Mouse (Mus musculus): ENCODE data around the gene Gm9837. TPM values are rescaled to one million over a fixed set of nuclear protein-coding genes. Genes with fewer than 3 reads are reported as not detected.

Gene Gm9837
- total RNA-seq, 4 experiments from 2014 or later = 0.69 TPM; not detected in 3

DNA sequence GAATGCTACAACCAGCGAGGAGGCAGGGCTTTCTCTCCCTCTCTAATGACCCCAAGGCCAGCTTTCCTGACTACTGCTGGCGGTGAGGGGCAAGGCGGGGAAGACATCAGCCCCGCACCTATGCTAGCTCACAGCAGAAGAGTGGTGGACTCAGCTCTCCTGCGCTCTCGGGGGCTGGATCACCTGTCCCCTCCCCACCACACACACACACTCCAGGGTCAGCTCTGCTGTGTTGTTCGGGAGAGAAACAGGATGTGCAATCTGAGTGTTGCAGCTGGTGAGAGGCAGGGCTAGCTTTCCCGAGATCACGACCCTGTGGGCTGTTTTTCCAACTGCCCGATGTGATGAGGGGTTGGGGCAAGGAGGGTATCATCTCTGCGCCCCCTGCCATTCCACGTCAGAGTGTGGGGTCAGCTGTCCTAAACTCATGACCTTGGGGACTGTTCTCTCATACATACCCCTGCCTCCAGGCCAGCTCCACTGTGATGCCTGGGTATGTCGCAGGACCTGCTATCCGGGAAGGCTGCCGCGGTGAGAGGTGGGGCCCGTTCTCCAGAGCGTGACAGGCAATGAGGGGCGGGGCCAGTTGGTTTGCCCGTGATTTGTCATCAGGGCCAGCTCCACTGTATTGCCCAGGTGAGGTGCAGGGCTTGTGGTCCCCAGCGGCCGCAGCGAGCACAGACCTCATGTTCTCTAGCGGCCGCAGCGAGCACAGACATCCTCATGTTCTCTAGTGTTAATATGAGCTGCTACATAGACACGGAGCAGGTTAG is 16.7 kb upstream of the Gm9837 start:
- no peak for DNase-seq (ENCODE audit: low spot score in 2 of 2)

DNA sequence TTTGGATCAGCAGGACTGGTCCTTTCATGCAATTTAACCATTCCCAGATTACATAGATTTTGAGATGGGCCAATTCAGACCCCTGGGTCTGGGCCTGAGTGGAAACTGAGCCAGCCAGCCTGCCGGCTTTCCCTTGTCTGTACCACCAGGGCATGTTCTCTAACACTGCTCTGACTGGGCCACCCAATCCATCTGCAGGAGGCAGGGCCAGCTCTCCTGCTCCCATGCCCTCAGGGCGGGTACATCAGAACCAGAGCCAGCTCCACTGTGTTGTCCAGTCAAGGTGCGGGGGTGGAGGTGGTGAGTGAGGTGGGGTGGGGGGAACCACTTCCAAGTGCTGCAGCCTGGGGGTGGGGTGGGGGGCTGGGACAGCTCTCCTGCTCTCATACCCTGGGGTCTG is 16.1 kb upstream of the Gm9837 start:
- no peak for DNase-seq (ENCODE audit: low spot score in 2 of 2)

DNA sequence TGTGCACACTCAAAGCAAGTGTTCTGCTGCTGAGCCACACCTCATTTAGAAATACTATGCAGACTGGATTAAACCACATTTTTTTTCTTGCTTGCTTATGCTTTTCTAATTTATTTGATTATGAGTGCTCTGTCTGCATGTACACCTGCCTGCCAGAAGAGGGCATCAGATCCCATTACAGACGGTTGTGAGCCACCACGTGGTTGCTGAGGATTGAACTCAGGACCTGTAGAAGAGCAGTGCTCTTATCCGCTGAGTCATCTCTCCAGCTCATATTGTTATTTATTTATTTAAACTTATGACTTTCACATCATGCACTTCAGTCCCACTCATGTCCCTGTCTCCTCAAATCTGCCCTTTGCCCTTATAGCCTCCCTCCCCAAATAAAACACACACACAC is 15.4 kb upstream of the Gm9837 start:
- DNase-seq (ENCODE audit: low spot score in 2 of 2) = no peak

DNA sequence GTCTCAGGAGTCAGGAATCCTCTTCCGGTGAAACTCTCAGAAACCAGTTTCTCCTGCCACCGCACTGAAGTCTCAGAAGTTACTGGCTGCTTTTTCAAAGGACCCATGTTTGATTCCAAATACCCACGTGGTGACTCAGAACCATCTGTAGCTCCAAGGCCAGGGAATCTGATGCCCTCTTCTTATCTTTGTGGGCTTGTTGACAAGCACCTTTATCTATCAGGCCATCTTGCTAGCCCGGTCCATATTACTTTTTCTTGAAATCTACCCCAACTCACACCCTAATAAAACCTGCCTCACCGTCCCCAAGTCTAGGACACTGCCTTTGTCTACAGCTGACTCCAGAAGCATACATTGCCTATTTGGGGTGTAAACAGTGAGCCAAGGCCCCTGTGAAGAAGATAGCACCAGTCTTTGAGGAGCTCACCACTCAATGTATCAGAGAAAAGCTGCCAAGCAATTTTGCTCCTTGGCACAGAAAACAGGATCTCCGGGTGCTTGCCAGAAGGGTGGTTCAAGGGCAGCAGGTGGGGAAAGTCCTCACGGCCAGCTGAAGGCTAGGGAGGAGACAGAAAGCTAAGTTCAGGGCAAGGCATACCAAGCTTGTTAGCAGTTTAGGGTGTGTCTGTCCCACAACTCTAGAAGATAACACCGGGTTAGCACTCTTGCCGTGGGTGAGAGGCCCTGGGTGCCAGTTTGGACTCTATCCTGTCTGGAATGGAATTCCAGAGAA is 13.0 kb upstream of the Gm9837 start:
- DNase-seq (ENCODE audit: low spot score in 2 of 2) = no peak

DNA sequence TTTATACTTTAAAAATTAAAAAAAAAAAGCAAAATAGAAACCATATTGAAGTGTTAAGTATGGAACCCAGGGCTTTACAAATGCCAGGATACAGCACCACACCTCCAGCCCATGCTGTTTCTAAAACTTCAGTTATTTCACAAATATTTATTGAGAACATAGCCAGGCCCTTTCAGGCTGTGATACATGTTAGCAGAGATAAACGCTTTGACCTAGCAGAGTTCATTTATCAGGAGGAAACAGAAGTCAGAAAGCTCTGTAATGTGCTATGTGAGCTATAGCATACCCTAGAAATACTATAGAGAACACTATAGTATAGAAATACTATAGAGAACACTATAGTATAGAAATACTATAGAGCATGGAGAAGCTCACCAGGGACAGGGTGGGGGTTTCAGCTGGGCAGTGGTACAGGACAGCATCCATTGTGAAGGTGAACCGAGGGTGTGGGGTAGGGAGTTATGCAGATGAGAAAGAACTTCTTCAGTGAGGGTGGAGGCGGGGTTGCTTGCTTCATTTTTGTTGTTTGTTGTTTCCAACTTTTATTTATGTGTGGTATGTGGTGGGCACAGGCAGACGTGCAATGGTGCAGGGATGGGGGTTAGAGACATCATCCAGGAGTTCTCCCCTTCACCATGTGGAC is 10.9 kb upstream of the Gm9837 start:
- DNase-seq (ENCODE audit: low spot score in 2 of 2) = no peak

DNA sequence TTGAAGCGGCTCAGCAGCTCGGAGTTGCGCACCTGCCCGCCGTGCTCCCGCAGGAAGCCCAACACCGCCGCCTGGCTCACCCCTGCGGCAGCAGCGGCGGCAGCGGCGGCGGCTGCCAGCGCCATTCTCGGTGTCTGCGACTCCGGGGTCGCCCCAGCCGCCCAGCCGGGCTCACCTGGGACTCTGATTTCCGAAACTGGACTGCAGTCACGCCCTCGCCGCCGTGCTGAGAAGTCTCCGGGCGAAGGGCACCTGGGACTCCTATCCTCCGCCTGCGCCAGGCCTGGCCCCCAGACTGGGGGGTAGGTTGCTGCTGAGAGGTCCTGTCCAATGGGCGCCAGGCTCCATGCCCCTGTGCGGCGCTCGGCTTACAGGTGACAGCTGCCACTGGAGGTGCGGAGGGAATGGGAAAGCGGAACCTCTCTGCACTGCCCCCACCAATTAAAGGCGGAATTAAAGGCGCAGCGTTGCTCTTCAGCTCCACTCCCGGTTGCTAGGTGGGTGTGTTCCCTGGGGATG is 9.6 kb upstream of the Gm9837 start, which contains the start of the genes Gm9945 and Sowaha:
Gene Gm9945, plus strand, starts transcription at position 384 of the 519 bp plus-strand sequence.
Gene Sowaha, minus strand, starts transcription at position 492 of the 519 bp plus-strand sequence.
- DNase-seq (ENCODE audit: low spot score in 2 of 2) = peak; percentile 69 to 73

DNA sequence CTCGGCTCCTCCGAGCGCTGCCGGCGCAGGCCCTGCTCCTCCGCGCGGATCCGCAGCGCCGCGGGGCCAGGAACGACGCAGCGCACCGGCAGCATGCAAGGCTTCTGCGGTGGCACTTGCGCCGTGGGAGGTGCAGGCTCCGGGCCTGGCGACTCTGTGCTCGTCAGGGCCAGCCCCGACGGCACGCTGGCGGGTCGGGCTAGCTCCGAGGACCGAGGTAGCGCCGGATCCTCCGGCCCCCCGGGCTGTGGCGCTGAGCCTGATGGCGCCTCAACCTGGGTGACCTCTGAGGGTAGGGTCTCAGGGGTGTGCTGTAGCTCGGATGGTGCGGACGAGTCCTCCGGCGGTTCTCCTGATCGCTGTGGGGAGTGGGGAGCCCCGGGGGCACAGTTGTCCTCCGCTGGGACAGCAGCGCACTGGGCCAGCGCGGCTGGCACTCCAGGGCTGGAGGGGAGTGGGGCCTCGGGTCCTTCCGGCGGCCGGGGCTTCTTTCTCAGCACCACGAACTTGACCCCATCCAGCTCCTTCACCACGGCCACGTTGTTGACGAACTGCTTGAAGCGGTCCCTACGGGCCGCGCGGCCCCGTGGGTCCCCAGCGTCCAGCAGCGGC is 9.0 kb upstream of the Gm9837 start:
- no peak for DNase-seq (ENCODE audit: low spot score in 2 of 2)

DNA sequence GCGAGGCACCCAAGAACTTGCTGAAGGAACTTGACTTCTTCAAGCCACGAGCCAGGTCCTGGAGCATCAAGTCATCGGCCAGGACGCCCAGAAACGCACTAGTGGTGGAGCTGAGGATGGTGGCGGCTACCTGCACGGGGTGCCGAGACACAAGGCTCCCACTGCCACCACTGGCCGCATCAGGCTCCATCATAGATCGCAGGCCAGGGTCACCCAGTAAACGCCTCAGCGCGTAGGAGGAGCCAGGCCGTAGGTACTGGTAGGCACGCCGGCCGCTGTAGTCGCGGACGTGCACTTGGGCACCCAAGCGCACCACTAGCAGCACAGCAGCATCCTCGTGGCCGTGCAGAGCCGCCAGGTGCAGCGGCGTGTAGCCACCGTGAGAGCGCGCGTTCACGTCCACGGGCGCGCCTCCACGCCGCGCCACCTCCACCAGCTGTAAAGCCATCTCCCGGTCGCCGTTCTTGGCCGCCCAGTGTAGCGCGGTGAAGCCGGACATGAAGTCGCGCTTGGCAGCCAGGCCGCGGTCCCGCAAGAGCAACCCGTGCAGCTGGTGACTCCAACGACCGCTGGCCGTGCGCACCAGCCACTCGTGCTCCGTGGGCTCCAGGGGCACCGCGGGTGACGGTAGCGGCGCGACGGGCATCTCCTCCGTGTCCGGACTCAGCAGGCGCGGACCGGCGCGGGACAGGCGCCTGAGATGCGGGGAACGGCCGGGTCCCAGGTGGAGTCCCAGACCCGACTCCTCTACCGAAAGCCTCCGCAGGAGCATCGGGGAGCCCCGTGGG is 8.3 kb upstream of the Gm9837 start:
- DNase-seq (ENCODE audit: low spot score in 2 of 2) = no peak

DNA sequence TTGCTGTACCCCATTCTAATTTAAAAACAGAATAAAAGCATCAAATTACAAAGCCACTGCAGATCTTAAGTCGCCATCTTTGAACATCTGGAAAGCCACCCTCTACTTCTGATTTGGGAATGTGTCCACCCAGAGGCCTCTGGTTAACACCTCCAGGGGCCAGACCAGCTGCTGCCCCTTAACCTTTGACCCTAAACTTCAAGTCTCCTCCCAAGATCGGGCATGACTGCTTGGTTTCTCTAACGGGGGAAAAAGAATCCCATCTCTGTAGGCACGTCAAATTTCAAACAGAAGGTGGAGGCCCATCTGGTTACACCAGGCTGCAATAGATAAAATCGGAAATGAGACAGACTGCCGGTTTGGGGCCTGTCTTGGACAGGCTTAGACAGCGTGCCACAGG is 7.6 kb upstream of the Gm9837 start:
- no peak for DNase-seq (ENCODE audit: low spot score in 2 of 2)

DNA sequence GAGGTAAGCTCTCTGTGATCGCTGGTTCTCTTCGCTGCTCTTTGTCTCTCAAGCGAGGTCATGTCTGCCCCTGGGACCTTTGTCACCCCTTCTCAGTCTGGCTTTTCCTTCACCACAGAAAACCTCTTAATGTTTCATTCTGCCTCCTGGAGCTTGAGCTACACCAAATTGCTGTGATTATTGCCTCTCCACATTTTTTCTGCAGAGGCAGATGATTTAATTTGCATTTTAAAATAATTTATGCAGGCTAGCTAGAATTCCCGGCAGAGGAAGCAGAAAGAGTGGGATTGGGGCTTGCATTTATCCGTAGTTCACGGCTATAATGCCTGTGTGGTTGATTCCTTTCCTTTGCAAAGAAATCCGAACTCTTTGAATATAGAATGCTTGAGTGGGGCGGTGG is 5.3 kb upstream of the Gm9837 start:
- no peak for DNase-seq (ENCODE audit: low spot score in 2 of 2)

DNA sequence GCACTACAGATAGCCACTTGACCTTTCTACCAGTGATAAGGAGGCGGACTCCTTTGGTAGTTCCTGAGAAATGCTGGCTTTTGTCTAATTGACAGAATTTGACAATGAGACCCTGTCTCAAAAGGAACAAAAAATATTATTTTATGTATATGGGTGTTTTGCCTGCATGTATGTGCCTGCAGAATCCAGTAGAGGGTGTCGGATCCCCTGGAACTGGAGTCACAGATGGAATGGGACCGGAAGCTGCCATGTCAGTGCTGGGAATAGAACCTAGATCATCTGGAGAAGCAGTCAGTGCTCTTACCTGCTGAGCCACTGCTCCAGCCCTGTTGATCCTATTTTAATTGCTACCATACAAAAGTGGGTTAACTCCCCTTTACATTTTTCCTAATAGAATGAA is 2.4 kb upstream of the Gm9837 start:
- no peak for DNase-seq (ENCODE audit: low spot score in 2 of 2)

DNA sequence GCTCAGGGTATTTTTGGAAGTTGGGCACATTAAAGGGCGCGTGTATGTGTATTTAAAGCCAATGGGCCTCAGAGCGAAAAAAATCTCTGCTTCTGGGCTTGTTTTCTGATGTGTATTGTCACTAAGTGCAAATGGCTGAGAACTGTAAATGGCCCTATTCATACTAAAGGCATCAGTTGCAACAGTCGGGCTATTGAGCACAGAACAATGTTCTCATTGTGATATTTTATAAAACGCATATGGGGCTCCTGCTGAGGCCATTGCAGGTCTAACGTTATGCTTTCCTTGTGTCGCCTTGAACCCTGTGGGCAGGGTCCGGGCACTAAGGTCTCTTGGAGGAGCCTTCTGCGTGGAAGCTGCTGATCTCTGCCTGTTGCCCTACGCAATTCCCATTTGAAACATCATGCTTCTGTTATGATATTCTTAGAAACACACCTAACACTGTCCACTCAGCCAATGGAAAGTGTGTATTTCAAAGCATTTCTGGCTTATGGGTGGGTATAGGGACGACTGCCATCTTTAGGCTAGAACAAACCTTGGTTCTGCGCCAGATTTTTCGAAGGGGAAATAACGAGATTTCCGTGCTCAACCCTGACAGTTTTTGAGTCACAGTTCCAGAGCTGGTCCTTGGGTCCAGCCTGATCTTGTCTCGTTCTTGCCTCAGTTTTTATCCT is 848 bp downstream of the Gm9837 start:
- DNase-seq (ENCODE audit: low spot score in 2 of 2) = no peak

DNA sequence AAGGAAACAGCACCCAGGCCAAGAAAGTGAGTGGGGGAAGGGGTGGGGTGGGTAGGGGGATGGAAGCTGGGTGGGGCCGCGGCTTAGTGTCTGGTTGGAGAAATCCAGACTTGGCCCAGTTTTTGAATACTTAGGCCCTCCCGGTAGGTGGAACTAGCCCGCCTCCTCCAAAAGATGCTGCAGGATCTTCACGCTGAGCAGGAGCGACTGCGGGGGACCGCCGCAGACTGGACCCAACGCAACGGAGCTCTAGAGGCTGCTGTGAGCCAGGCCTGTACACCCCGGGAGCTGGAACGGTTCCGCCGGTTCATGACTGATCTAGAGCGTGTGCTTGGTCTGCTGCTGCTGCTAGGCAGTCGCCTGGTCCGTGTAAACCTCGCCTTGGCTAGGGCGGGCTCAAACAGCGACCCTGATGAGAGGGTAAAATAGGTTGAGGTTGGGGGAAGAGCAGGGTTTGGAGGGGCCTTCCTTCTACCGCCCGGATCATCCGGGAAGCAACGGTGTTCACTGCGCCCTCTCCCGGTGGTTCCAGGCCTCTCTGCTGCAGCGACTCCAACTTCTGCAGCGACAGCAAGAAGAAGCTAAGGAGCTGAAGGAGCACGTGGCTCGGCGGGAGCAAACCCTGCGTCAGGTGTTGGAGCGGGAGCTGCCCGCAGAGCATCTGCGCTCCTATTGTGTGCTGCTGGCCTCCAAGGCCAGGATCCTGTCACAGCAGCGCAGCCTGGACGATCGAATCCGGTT is 3.9 kb downstream of the Gm9837 start:
- DNase-seq (ENCODE audit: low spot score in 2 of 2) = peak; percentile 77 to 82

DNA sequence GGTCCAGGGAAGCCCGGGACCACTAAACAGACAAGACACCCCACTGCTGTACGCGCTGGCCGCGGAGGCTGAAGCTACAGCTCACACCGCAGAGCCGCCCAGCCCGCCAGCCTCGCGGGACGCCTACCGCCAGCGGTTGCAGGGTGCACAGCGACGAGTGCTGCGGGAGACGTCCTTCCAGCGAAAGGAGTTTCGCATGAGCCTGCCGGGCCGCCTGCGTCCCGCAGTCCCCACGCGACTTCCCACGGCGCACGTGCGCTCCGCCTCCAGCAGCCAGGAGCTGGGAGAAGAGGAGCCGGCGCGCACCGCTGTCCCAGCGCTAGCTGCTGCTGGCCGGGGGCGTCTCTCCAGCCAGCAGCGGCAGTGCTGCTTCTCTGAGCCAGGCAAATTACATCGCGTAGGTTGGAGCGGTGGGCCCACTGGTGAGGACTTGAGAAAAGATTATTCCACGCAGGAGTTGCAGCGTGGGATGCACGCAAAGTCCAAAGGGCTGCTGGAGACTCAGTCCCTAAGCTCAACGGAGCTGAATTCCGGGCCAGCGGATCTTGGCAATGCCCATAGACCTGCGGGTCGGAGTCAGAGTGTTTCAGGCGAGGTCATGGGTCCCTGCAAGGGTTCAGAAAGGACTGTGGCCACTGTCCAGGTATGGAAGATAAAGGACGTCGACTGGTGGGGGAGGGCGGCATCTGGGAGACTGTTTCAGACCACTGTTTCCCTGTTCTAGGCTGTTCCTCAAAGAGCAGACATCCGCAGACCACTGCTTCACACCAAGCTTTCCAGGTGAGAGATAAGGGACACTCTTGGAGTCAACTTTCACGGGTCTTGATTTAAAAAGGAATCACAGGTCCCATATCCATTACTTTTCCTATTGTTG is 6.5 kb downstream of the Gm9837 start:
- no peak for DNase-seq (ENCODE audit: low spot score in 2 of 2)

DNA sequence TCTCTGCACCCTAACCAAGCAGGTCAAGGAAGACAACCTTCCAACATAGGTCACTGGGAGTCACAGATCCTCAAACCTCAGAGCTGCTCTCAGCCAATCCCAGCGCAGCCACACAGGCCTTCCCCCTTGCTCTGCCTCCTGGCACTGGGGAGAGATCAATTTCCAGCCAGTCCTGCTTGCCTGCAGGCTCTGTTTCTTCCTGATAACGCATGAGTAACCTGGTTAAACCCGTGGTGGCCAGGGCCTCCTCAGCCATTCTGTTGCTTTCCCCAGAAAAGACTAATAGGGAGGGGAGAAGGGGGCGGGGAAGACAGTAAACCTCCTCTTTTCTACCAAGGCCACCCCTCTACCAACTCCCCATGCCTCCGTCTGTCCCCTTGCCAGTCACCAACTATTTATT is 8.6 kb downstream of the Gm9837 start:
- no peak for DNase-seq (ENCODE audit: low spot score in 2 of 2)

DNA sequence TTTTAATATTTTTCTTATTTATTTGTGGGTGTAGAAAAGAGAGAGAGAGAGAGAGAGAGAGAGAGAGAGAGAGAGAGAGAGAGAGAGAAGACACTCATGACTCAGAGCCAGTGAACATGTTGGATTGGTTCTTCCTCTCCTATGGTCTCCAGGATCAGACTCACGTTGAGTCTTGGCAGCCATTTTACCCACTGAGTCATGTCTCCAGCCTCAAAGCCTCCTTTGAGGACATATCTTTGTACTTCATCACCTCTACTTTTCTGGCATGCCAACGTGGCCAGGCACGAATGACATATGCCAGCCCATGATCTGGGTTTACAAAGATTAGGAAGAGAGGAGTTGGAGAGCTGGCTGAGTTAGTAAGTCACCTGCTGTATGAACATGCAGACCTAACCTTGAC is 10.1 kb downstream of the Gm9837 start:
- no peak for DNase-seq (ENCODE audit: low spot score in 2 of 2)

DNA sequence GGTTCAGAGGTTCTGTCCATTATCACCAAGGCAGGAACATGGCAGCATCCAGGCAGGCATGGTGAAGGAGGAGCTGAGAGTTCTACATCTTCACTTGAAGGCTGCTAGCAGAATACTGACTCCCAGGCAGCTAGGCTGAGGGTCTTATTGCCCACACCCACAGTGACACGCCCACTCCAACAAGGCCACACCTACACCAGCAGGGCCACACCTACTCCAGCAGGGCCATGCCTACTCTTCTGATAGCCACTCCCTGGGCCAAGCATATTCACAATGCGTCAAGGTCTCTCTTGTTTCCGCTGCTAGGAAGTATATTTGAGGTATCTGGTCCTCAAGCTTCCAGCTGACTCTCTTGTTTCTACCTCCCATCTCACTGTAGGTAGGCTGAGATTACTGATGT is 11.3 kb downstream of the Gm9837 start:
- no peak for DNase-seq (ENCODE audit: low spot score in 2 of 2)

DNA sequence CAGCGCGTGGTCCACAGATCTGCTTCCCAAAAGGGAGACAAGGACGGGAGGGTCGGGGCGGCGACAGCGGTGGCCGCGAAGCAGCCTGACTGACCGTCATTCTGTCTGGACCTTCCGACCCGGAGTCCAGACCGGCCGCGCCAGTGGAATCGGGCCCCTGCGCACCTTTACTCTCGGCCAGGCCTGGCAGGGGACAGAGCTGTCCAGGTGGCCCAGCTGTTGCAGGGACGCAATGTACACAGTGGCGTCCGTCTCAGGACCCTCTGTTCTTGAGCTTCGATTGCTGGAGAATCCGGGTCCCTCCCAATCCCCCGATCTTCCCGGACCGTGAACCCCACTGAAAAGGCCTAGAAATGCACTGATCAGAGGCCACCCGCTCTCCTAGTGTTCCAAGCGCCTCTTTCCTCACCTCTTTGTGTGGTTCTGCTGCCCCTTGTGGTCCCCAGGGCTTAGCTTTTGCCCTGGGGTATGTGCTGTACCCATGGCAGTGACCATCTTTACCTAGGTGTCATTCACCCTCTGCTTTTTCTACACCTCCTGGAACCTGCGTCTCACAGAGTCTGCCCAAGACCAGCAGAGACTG is 12.8 kb downstream of the Gm9837 start:
- no peak for DNase-seq (ENCODE audit: low spot score in 2 of 2)

Data from layer of hippocampus, adult 8-10 months (tissue).